ENCODE assay signal across 8 mouse cellular contexts in genomic region chr2:152727795-152728510, GRCm38 (mm10). TPM values are rescaled to one million over a fixed set of nuclear protein-coding genes. Genes with fewer than 3 reads are reported as not detected.
A peak's percentile ranks its signal among the peaks of the same experiment; 100 is the strongest.
DNase-seq lines count a peak whose midpoint lies in the region; ATAC-seq and TF ChIP-seq lines count a peak whose summit lies in the region.

No protein-coding gene starts in this region.

- no peaks in the 10 kb centered on the region for H3K27me3 ChIP-seq in embryonic facial prominence, embryonic 13.5 days
- no peaks in the 10 kb centered on the region for H3K27me3 ChIP-seq in hindbrain, embryonic 14.5 days (ENCODE audit: control insufficient read depth, insufficient read depth, low read length)
- H3K27me3 ChIP-seq in liver, embryonic 11.5 days (replicated peaks; ENCODE audit: control insufficient read depth, insufficient read depth, low read length) = peaks cover 17% of the 10 kb centered on the region
- H3K27me3 ChIP-seq in midbrain, embryonic 15.5 days (replicated peaks) = no peaks in the 10 kb centered on the region
- peaks cover 3% of the 10 kb centered on the region; the same call in 1 of the 2 replicates for H3K27me3 ChIP-seq in midbrain, embryonic 13.5 days

- H3K4me2 ChIP-seq in embryonic facial prominence, embryonic 13.5 days = no peak overlapping the region
- no peak overlapping the region for H3K4me2 ChIP-seq in hindbrain, embryonic 14.5 days (replicated peaks)
- no peak overlapping the region for H3K4me2 ChIP-seq in liver, embryonic 11.5 days
- no peak overlapping the region for H3K4me2 ChIP-seq in midbrain, embryonic 15.5 days
- no peak overlapping the region for H3K4me2 ChIP-seq in midbrain, embryonic 13.5 days (replicated peaks)

- no peaks in the 10 kb centered on the region for H3K36me3 ChIP-seq in ES-E14 (ENCODE audit: control insufficient read depth, insufficient read depth, low read length, poor library complexity, severe bottlenecking)
- no peaks in the 10 kb centered on the region for H3K36me3 ChIP-seq in embryonic facial prominence, embryonic 13.5 days
- H3K36me3 ChIP-seq in hindbrain, embryonic 14.5 days (replicated peaks; ENCODE audit: control insufficient read depth, insufficient read depth) = no peaks in the 10 kb centered on the region
- no peaks in the 10 kb centered on the region for H3K36me3 ChIP-seq in liver, embryonic 11.5 days (ENCODE audit: control insufficient read depth, insufficient read depth, low read length)
- H3K36me3 ChIP-seq in midbrain, embryonic 15.5 days (replicated peaks) = no peaks in the 10 kb centered on the region
- H3K36me3 ChIP-seq in midbrain, embryonic 13.5 days = no peaks in the 10 kb centered on the region

- H3K9me3 ChIP-seq in ES-E14 (ENCODE audit: control insufficient read depth, insufficient read depth, low read depth, low read length) = no peaks in the 10 kb centered on the region
- H3K9me3 ChIP-seq in embryonic facial prominence, embryonic 13.5 days = no peaks in the 10 kb centered on the region
- no peaks in the 10 kb centered on the region for H3K9me3 ChIP-seq in hindbrain, embryonic 14.5 days (ENCODE audit: control insufficient read depth, low read length)
- no peaks in the 10 kb centered on the region for H3K9me3 ChIP-seq in liver, embryonic 11.5 days (ENCODE audit: control insufficient read depth, low read length)
- no peaks in the 10 kb centered on the region for H3K9me3 ChIP-seq in midbrain, embryonic 15.5 days
- H3K9me3 ChIP-seq in midbrain, embryonic 13.5 days = no peaks in the 10 kb centered on the region

- H3K4me3 ChIP-seq in ES-E14 (ENCODE audit: insufficient read depth in 1 of 2, low read depth in 1 of 2, low read length in 2 of 2, poor library complexity in 1 of 2, severe bottlenecking in 1 of 2) = peak overlapping the region; percentile 10 to 50; a peak in 3 of 4 replicates
- no peak overlapping the region for H3K4me3 ChIP-seq in embryonic facial prominence, embryonic 13.5 days
- H3K4me3 ChIP-seq in hindbrain, embryonic 14.5 days (replicated peaks; ENCODE audit: low read length) = no peak overlapping the region
- H3K4me3 ChIP-seq in liver, embryonic 11.5 days (ENCODE audit: low read depth, low read length) = no peak overlapping the region
- H3K4me3 ChIP-seq in midbrain, embryonic 15.5 days = no peak overlapping the region
- no peak overlapping the region for H3K4me3 ChIP-seq in midbrain, embryonic 13.5 days (replicated peaks)

- no peak for ATAC-seq in embryonic facial prominence, embryonic 13.5 days (ENCODE audit: insufficient number of reproducible peaks, insufficient read depth, low FRiP score, low TSS enrichment, low read depth)
- no peak for ATAC-seq in hindbrain, embryonic 14.5 days (ENCODE audit: low FRiP score)
- no peak for ATAC-seq in liver, embryonic 11.5 days (replicated peaks; ENCODE audit: low FRiP score)
- ATAC-seq in activated CD4-positive, CD25-positive, alpha-beta regulatory T cell, adult 4 months = no peak
- ATAC-seq in midbrain, embryonic 15.5 days (replicated peaks) = no peak
- ATAC-seq in midbrain, embryonic 13.5 days = no peak

- in situ Hi-C loops in ES-E14 (cut with MboI; ENCODE audit: low sequenced_read_pairs in 2 of 2, unreplicated experiment in 2 of 2) = no loop called here

- peak overlapping the region; percentile 48; the same call in 1 of the 2 replicates for H3K9ac ChIP-seq in ES-E14 (ENCODE audit: insufficient read depth, low read depth, low read length, poor library complexity, severe bottlenecking)
- H3K9ac ChIP-seq in embryonic facial prominence, embryonic 13.5 days = no peak overlapping the region
- no peak overlapping the region for H3K9ac ChIP-seq in hindbrain, embryonic 14.5 days
- no peak overlapping the region for H3K9ac ChIP-seq in liver, embryonic 11.5 days (ENCODE audit: low read depth, low read length)
- H3K9ac ChIP-seq in midbrain, embryonic 15.5 days = no peak overlapping the region
- H3K9ac ChIP-seq in midbrain, embryonic 13.5 days (replicated peaks) = no peak overlapping the region

- DNase-seq in ES-E14 (ENCODE audit: low read depth, low spot score) = no peak
- DNase-seq in hindbrain, embryonic 14.5 days (ENCODE audit: low spot score) = no peak
- DNase-seq in liver, embryonic 11.5 days (ENCODE audit: low spot score) = no peak
- DNase-seq in spleen, postnatal 36 days (ENCODE audit: low spot score in 2 of 2) = no peak

- H3K27ac ChIP-seq in ES-E14 (ENCODE audit: insufficient read depth, low read depth, low read length, poor library complexity, severe bottlenecking) = peak overlapping the region; percentile 73; the same call in 1 of the 2 replicates
- H3K27ac ChIP-seq in embryonic facial prominence, embryonic 13.5 days = peak overlapping the region; percentile 72
- H3K27ac ChIP-seq in hindbrain, embryonic 14.5 days = peak overlapping the region; percentile 7; the same call in 1 of the 2 replicates
- peak overlapping the region; percentile 53 for H3K27ac ChIP-seq in liver, embryonic 11.5 days (ENCODE audit: low read depth, low read length)
- H3K27ac ChIP-seq in midbrain, embryonic 15.5 days = no peak overlapping the region
- H3K27ac ChIP-seq in midbrain, embryonic 13.5 days = no peak overlapping the region

- peaks cover 18 to 42% of the 10 kb centered on the region in 2 experiments for H3K4me1 ChIP-seq in ES-E14 (ENCODE audit: control insufficient read depth in 2 of 2, insufficient read depth in 2 of 2, low read length in 2 of 2, poor library complexity in 1 of 2)
- H3K4me1 ChIP-seq in embryonic facial prominence, embryonic 13.5 days = peaks cover 56% of the 10 kb centered on the region
- H3K4me1 ChIP-seq in hindbrain, embryonic 14.5 days (replicated peaks; ENCODE audit: control insufficient read depth, insufficient read depth, low read length) = peaks cover 15% of the 10 kb centered on the region
- H3K4me1 ChIP-seq in liver, embryonic 11.5 days (replicated peaks; ENCODE audit: control insufficient read depth, insufficient read depth, low read length) = peaks cover 34% of the 10 kb centered on the region
- H3K4me1 ChIP-seq in midbrain, embryonic 15.5 days = peaks cover 12% of the 10 kb centered on the region
- peaks cover 20% of the 10 kb centered on the region for H3K4me1 ChIP-seq in midbrain, embryonic 13.5 days (replicated peaks)

- WGBS in embryonic facial prominence, embryonic 13.5 days = 67% methylated on average over 14 of the region's 14 CpGs
- WGBS in hindbrain, embryonic 14.5 days = 81% methylated on average over 14 of the region's 14 CpGs
- 79% methylated on average over 14 of the region's 14 CpGs for WGBS in liver, embryonic 11.5 days
- 84% methylated on average over 14 of the region's 14 CpGs for WGBS in midbrain, embryonic 15.5 days
- WGBS in midbrain, embryonic 13.5 days = 83% methylated on average over 14 of the region's 14 CpGs

TF ChIP-seq in ES-E14, 5 proteins besides CTCF, POLR2A, EP300 and RAD21:
- no peak for TF ChIP-seq ZC3H11A (IDR thresholded peaks at IDR 0.05; ENCODE audit: borderline replicate concordance, low read depth, low read length)

RNA-seq across cellular contexts. Expression of gene Id1, which starts 8.1 kb away (rescaled TPM):
- 74.5 and 122 TPM in 2 replicates for total RNA-seq in ES-E14 (2012; rRNA removed)
- 179 and 189 TPM in 2 replicates for polyA plus RNA-seq in embryonic facial prominence, embryonic 13.5 days (2015; fragmentation: Nextera tagmentation; extraction: Ambion mirVana)
- polyA plus RNA-seq in hindbrain, embryonic 14.5 days (2014; fragmentation: Nextera tagmentation; extraction: Ambion mirVana) = 56.5 and 68.0 TPM in 2 replicates
- polyA plus RNA-seq in liver, embryonic 11.5 days (2014; fragmentation: Nextera tagmentation; extraction: Ambion mirVana) = 52.7 and 56.3 TPM in 2 replicates
- polyA plus RNA-seq in activated CD4-positive, CD25-positive, alpha-beta regulatory T cell, adult 4 months (2017; shearing (Covaris generic)) = under 1 TPM; 0.56 to 0.97 TPM
- 30.7 and 33.7 TPM in 2 replicates for polyA plus RNA-seq in midbrain, embryonic 15.5 days (2015; fragmentation: Nextera tagmentation; extraction: Ambion mirVana)
- polyA plus RNA-seq in midbrain, embryonic 13.5 days (2015; fragmentation: Nextera tagmentation; extraction: Ambion mirVana) = 32.8 and 39.4 TPM in 2 replicates

RNA-seq across cellular contexts. Expression of gene Cox4i2, which starts 26.0 kb away (rescaled TPM):
- 1.7 and 2.3 TPM in 2 replicates for total RNA-seq in ES-E14 (2012; rRNA removed)
- polyA plus RNA-seq in embryonic facial prominence, embryonic 13.5 days (2015; fragmentation: Nextera tagmentation; extraction: Ambion mirVana) = 29.3 and 29.8 TPM in 2 replicates
- 5.8 TPM in 2 replicates for polyA plus RNA-seq in hindbrain, embryonic 14.5 days (2014; fragmentation: Nextera tagmentation; extraction: Ambion mirVana)
- polyA plus RNA-seq in liver, embryonic 11.5 days (2014; fragmentation: Nextera tagmentation; extraction: Ambion mirVana) = 6.7 and 8.5 TPM in 2 replicates
- not detected for polyA plus RNA-seq in activated CD4-positive, CD25-positive, alpha-beta regulatory T cell, adult 4 months (2017; shearing (Covaris generic))
- 5.2 and 6.4 TPM in 2 replicates for polyA plus RNA-seq in midbrain, embryonic 15.5 days (2015; fragmentation: Nextera tagmentation; extraction: Ambion mirVana)
- 4.1 and 5.5 TPM in 2 replicates for polyA plus RNA-seq in midbrain, embryonic 13.5 days (2015; fragmentation: Nextera tagmentation; extraction: Ambion mirVana)

RNA-seq across cellular contexts. Expression of gene Mcts2, which starts 41.1 kb away (rescaled TPM):
- total RNA-seq in ES-E14 (2012; rRNA removed) = 39.3 and 87.4 TPM in 2 replicates
- 37.3 and 40.7 TPM in 2 replicates for polyA plus RNA-seq in embryonic facial prominence, embryonic 13.5 days (2015; fragmentation: Nextera tagmentation; extraction: Ambion mirVana)
- polyA plus RNA-seq in hindbrain, embryonic 14.5 days (2014; fragmentation: Nextera tagmentation; extraction: Ambion mirVana) = 34.0 and 41.9 TPM in 2 replicates
- polyA plus RNA-seq in liver, embryonic 11.5 days (2014; fragmentation: Nextera tagmentation; extraction: Ambion mirVana) = 31.5 and 37.1 TPM in 2 replicates
- 1 to 10 TPM; 2.1 to 2.5 TPM for polyA plus RNA-seq in activated CD4-positive, CD25-positive, alpha-beta regulatory T cell, adult 4 months (2017; shearing (Covaris generic))
- 33.7 and 34.3 TPM in 2 replicates for polyA plus RNA-seq in midbrain, embryonic 15.5 days (2015; fragmentation: Nextera tagmentation; extraction: Ambion mirVana)
- polyA plus RNA-seq in midbrain, embryonic 13.5 days (2015; fragmentation: Nextera tagmentation; extraction: Ambion mirVana) = 42.7 and 44.1 TPM in 2 replicates

RNA-seq across cellular contexts. Expression of gene H13, which starts 58.7 kb away (rescaled TPM):
- total RNA-seq in ES-E14 (2012; rRNA removed) = 55.0 and 91.6 TPM in 2 replicates
- 123 and 125 TPM in 2 replicates for polyA plus RNA-seq in embryonic facial prominence, embryonic 13.5 days (2015; fragmentation: Nextera tagmentation; extraction: Ambion mirVana)
- polyA plus RNA-seq in hindbrain, embryonic 14.5 days (2014; fragmentation: Nextera tagmentation; extraction: Ambion mirVana) = 155 and 164 TPM in 2 replicates
- 88.6 and 92.1 TPM in 2 replicates for polyA plus RNA-seq in liver, embryonic 11.5 days (2014; fragmentation: Nextera tagmentation; extraction: Ambion mirVana)
- 10 to 100 TPM; 72.7 to 82.3 TPM for polyA plus RNA-seq in activated CD4-positive, CD25-positive, alpha-beta regulatory T cell, adult 4 months (2017; shearing (Covaris generic))
- 178 and 186 TPM in 2 replicates for polyA plus RNA-seq in midbrain, embryonic 15.5 days (2015; fragmentation: Nextera tagmentation; extraction: Ambion mirVana)
- 171 and 181 TPM in 2 replicates for polyA plus RNA-seq in midbrain, embryonic 13.5 days (2015; fragmentation: Nextera tagmentation; extraction: Ambion mirVana)

Comparison
In these comparisons a context has a peak if more than half of its experiments do, and no peak if none do; other contexts are left out.
1. H3K27ac ChIP-seq: peak in ES-E14 (single experiment), embryonic facial prominence, embryonic 13.5 days (single experiment), hindbrain, embryonic 14.5 days (single experiment) and liver, embryonic 11.5 days (single experiment); none in midbrain, embryonic 15.5 days (single experiment) and midbrain, embryonic 13.5 days (single experiment).
2. H3K4me3 ChIP-seq: peak in ES-E14 (2 of 2); none in embryonic facial prominence, embryonic 13.5 days (single experiment), hindbrain, embryonic 14.5 days (single experiment), liver, embryonic 11.5 days (single experiment), midbrain, embryonic 15.5 days (single experiment) and midbrain, embryonic 13.5 days (single experiment).
3. RNA of gene Id1, which starts 8.1 kb away (polyA plus RNA-seq): 179 to 189 TPM in embryonic facial prominence, embryonic 13.5 days, 56.5 to 68.0 TPM in hindbrain, embryonic 14.5 days, 52.7 to 56.3 TPM in liver, embryonic 11.5 days, 32.8 to 39.4 TPM in midbrain, embryonic 13.5 days and 30.7 to 33.7 TPM in midbrain, embryonic 15.5 days; 0.56 to 0.97 TPM in activated CD4-positive, CD25-positive, alpha-beta regulatory T cell, adult 4 months; every median in the first group is over 10 times any median in the second.